Mouse (Mus musculus) lung, postnatal 0 days (tissue): Measurements from ENCODE around the gene Frmd4a. TPM values are rescaled to one million over a fixed set of nuclear protein-coding genes. Genes with fewer than 3 reads are reported as not detected.
A peak's percentile ranks its signal among the peaks of the same experiment; 100 is the strongest.
"Not testable (repeated sequence)": the region's sequence is repeated elsewhere in the genome, so short reads cannot be mapped to it uniquely, and the experiment has no call there.

Experiments used
- ATAC-seq: fragments of 200-750 bp; cut with Nextera tagmentation; 2 replicates; pipeline ENCODE4 v1.8.0; 2017; ENCODE audit warnings: moderate library complexity
- DNase-seq: peaks from one replicate; pipeline ENCODE4 v3.0.0-alpha.2; 2016; ENCODE audit warnings: low spot score
- H3K27ac ChIP-seq: fragments of 300-500 bp; sonication (generic); 2 replicates; pipeline ENCODE4 v1.5.1; 2014; ENCODE audit warnings: antibody characterized with exemption, mild to moderate bottlenecking, low read length, mixed read lengths
- H3K27me3 ChIP-seq: fragments of 300-500 bp; sonication (generic); replicated peaks from 2 replicates; pipeline ENCODE4 v1.6.1; 2014; ENCODE audit warnings: low read length, mixed read lengths; ENCODE audit not compliant: insufficient read depth
- H3K36me3 ChIP-seq: fragments of 300-500 bp; sonication (generic); 2 replicates; pipeline ENCODE4 v1.6.1; 2014; ENCODE audit warnings: low read length, mixed read lengths; ENCODE audit not compliant: insufficient read depth
- H3K4me1 ChIP-seq: fragments of 300-500 bp; sonication (generic); 2 replicates; pipeline ENCODE4 v1.6.1; 2014; ENCODE audit warnings: antibody characterized with exemption, low read depth, low read length, mixed read lengths; ENCODE audit not compliant: insufficient read depth
- H3K4me2 ChIP-seq: fragments of 300-500 bp; sonication (generic); replicated peaks from 2 replicates; pipeline ENCODE4 v1.6.1; 2014; ENCODE audit warnings: low read depth, mild to moderate bottlenecking, low read length, moderate library complexity, mixed read lengths
- H3K4me3 ChIP-seq: fragments of 300-500 bp; sonication (generic); 2 replicates; pipeline ENCODE4 v1.5.1; 2014; ENCODE audit warnings: low read depth, low read length
- H3K9ac ChIP-seq: fragments of 300-500 bp; sonication (generic); replicated peaks from 2 replicates; pipeline ENCODE4 v1.6.1; 2014; ENCODE audit warnings: low read depth, mild to moderate bottlenecking
- H3K9me3 ChIP-seq: fragments of 300-500 bp; sonication (generic); 2 replicates; pipeline ENCODE4 v1.6.1; 2016; ENCODE audit warnings: low read length, mixed read lengths
- CTCF ChIP-seq: IDR thresholded peaks from 2 replicates; pipeline ENCODE4 v1.5.1; 2016; ENCODE audit warnings: antibody characterized with exemption, mild to moderate bottlenecking
- EP300 ChIP-seq: IDR thresholded peaks from 2 replicates; pipeline ENCODE4 v1.6.1; 2016; ENCODE audit warnings: antibody characterized with exemption, mild to moderate bottlenecking, control low read depth
- WGBS: fragments of 180-500 bp; shearing (Covaris S2); extraction: QIAGEN DNeasy Blood & Tissue Kit; methylation state at CpG from one replicate; pipeline ENCODE4 v1.1.7; 2014; 5-methylcytosine and 5-hydroxymethylcytosine counted together
- polyA plus RNA-seq: library from polyadenylated mRNA; unstranded; fragments of >200 nt; fragmentation: Nextera tagmentation; extraction: Ambion mirVana; gene quantifications from 2 replicates; pipeline ENCODE4 v1.2.1, GENCODE M21; 2015

Frmd4a gene
- polyA plus RNA-seq, 1 experiment from 2014 or later = 15.8 TPM

DNA sequence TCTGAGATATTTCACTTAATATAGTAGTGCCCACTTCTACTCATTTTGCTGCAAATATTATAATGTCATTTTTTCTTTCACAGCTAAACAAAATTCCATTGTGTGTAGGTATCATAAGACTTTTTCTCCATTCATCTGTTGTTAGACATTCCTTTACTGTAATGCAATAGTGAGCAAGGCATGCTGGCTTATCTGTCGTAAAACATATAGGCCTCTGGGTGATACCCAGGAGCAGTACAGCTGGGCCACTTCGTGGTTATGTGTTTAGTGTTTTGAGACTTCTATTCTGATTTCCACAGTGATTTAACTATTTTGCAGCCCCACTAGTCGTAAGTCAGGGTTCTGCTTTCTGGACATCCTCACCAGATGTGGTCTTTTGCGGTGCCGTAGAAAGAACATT is 236.6 kb downstream of the Frmd4a start:
- Histone ChIP-seq H3K9me3 (no peaks in the 10 kb centered on the region), H3K9ac (no peak overlapping the region), H3K4me2 (no peak overlapping the region), H3K4me1 (peaks cover 14% of the 10 kb centered on the region; the same call in 1 of the 2 replicates), H3K27me3 (no peaks in the 10 kb centered on the region), H3K4me3 (no peak overlapping the region), H3K36me3 (no peaks in the 10 kb centered on the region), H3K27ac (no peak overlapping the region)
- no peak for DNase-seq
- ATAC-seq = no peak
- WGBS = 79% methylated on average over 5 of the region's 5 CpGs
- TF ChIP-seq EP300 (no peak), CTCF (no peak)

GRCm38 (mm10) chr2:4256242-4256641 is 238.7 kb downstream of the Frmd4a start:
- no peak overlapping the region for H3K4me3 ChIP-seq
- no peak for ATAC-seq
- no peak for DNase-seq
- no peak overlapping the region for H3K4me2 ChIP-seq
- H3K27me3 ChIP-seq = no peaks in the 10 kb centered on the region
- no peak for TF ChIP-seq EP300
- TF ChIP-seq CTCF = no peak
- H3K36me3 ChIP-seq = no peaks in the 10 kb centered on the region
- H3K4me1 ChIP-seq = peaks cover 14% of the 10 kb centered on the region; the same call in 1 of the 2 replicates
- H3K27ac ChIP-seq = no peak overlapping the region
- WGBS = 88% methylated on average over 2 of the region's 2 CpGs
- no peak overlapping the region for H3K9ac ChIP-seq
- H3K9me3 ChIP-seq = no peaks in the 10 kb centered on the region

- Histone ChIP-seq H3K36me3 (no peaks in the 10 kb centered on the region), H3K4me3 (no peak overlapping the region), H3K9ac (no peak overlapping the region), H3K27me3 (no peaks in the 10 kb centered on the region), H3K4me2 (no peak overlapping the region), H3K9me3 (no peaks in the 10 kb centered on the region), H3K27ac (no peak overlapping the region), H3K4me1 (peaks cover 6% of the 10 kb centered on the region; the same call in 1 of the 2 replicates)
- 85% methylated on average over 1 of the region's 1 CpGs for WGBS
- ATAC-seq (no peak), DNase-seq (no peak)
- TF ChIP-seq CTCF (no peak), EP300 (no peak)
Observed at GRCm38 (mm10) chr2:4257604-4258003, 240.1 kb downstream of the Frmd4a start.

DNA sequence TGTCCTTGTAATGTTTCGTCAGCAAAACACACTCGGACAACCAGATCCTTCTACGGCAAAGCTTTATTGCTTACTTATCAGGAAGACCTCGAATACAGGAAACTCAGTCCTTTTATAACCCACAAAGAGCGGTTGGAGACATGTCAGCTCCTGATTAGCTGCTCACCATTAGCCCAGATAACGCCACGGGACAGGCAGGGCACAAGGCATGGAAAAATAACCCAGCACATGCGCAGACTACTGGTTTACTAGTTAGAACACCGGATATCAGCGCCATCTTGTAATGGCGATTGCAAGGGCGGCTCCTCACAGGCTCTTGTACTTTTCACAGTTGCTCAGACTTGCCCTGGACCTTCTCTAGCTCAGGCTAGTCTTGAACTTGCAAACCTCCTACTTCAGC is 241.3 kb downstream of the Frmd4a start:
- H3K36me3 ChIP-seq, DNase-seq, H3K4me1 ChIP-seq, H3K27me3 ChIP-seq, H3K4me3 ChIP-seq, H3K9ac ChIP-seq, H3K9me3 ChIP-seq, H3K4me2 ChIP-seq, ATAC-seq, H3K27ac ChIP-seq: not testable (repeated sequence)
- 89% methylated on average over 10 of the region's 12 CpGs for WGBS

DNA sequence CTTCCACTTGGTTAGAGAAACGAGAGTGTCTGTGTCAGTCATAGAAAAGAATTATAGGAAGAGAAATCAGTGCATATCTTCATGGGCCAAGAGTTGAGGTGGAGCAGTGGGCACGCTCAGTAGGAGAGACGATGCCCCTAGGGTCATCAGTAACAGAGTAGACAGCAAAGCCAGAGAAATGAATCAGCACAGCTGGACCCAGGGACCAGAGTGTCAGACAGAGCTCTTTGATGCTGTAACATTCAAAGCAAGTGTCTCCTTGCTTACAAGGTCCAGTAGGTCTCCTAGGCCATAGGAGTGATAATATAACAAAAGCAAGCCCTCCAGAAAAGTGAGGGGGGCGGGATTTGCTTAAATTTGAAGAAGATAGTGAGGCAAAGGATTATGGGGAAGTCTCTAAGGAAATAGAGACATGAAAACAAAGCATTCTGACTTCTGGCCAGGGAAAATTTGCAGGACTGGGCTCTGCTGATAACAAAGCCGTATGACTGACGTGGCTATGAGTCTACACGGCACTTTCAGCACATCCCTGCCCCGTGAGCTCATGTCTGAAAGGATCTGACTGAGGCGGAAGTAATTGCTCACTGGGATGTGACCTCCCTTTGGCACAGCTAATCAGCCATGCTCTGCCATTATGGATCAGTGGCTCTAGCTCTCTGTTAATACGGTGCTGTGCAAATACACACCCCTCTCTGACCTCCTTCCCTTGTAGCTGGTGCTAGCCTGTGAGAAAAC is 243.0 kb downstream of the Frmd4a start:
- no peak for TF ChIP-seq EP300
- no peak for TF ChIP-seq CTCF
- ATAC-seq = peak; percentile 65

DNA sequence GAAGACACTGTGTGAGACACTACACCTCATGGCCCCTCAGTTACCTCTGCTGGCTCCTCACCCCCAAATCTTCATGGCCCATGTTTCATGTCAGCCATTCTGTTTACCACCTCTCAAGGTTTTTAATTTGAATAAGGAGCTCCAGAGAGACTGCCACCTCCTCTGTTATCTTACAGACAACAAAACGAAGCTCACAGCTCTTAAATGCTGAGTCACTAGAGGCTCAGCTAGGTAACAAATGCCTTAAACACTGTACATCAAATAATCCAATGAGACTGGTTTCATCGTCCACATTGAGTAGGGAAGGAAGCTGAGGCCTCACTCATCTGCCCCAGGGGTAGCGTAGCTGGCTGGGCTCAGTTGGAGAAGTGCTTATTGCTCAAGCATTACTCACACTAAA is 245.2 kb downstream of the Frmd4a start:
- Histone ChIP-seq H3K9ac (no peak overlapping the region), H3K4me2 (no peak overlapping the region), H3K4me1 (no peaks in the 10 kb centered on the region), H3K9me3 (no peaks in the 10 kb centered on the region), H3K36me3 (no peaks in the 10 kb centered on the region), H3K27me3 (no peaks in the 10 kb centered on the region), H3K4me3 (no peak overlapping the region), H3K27ac (no peak overlapping the region)
- no peak for DNase-seq
- WGBS = 72% methylated on average over 3 of the region's 3 CpGs
- no peak for ATAC-seq
- no peak for TF ChIP-seq EP300
- TF ChIP-seq CTCF = no peak

More for the DNA sequence above, 243.0 kb downstream of the Frmd4a start:
- Histone ChIP-seq H3K4me2 (no peak overlapping the region), H3K4me3 (no peak overlapping the region), H3K9me3 (no peaks in the 10 kb centered on the region), H3K4me1 (no peaks in the 10 kb centered on the region), H3K27ac (no peak overlapping the region), H3K27me3 (no peaks in the 10 kb centered on the region), H3K36me3 (no peaks in the 10 kb centered on the region), H3K9ac (no peak overlapping the region)
- DNase-seq = peak; percentile 36
- WGBS = 48% methylated on average over 10 of the region's 10 CpGs
